Mouse (Mus musculus) heart, embryonic 15.5 days (tissue): Measurements from ENCODE around the gene Mettl3. TPM values are rescaled to one million over a fixed set of nuclear protein-coding genes. Genes with fewer than 3 reads are reported as not detected.

Source experiments
- ATAC-seq: fragments of 200-750 bp; cut with Nextera tagmentation; replicated peaks from 2 replicates; pipeline ENCODE4 v1.8.0; 2017; ENCODE audit warnings: low read depth, moderate TSS enrichment; ENCODE audit not compliant: insufficient number of reproducible peaks, insufficient read depth, low FRiP score
- H3K27ac ChIP-seq: fragments of 300-500 bp; sonication (generic); 2 replicates; pipeline ENCODE4 v1.5.1; 2015; ENCODE audit warnings: mild to moderate bottlenecking, inconsistent platforms
- H3K27me3 ChIP-seq: fragments of 300-500 bp; sonication (generic); 2 replicates; pipeline ENCODE4 v1.6.1; 2015; ENCODE audit warnings: inconsistent platforms
- H3K36me3 ChIP-seq: fragments of 300-500 bp; sonication (generic); 2 replicates; pipeline ENCODE4 v1.6.1; 2015; ENCODE audit warnings: mild to moderate bottlenecking, inconsistent platforms
- H3K4me1 ChIP-seq: fragments of 300-500 bp; sonication (generic); replicated peaks from 2 replicates; pipeline ENCODE4 v1.6.1; 2015; ENCODE audit warnings: inconsistent platforms
- H3K4me2 ChIP-seq: fragments of 300-500 bp; sonication (generic); 2 replicates; pipeline ENCODE4 v1.6.1; 2015; ENCODE audit warnings: inconsistent platforms, mild to moderate bottlenecking, moderate library complexity
- H3K4me3 ChIP-seq: fragments of 300-500 bp; sonication (generic); 2 replicates; pipeline ENCODE4 v1.5.1; 2015; ENCODE audit warnings: mild to moderate bottlenecking, inconsistent platforms
- H3K9ac ChIP-seq: fragments of 300-500 bp; sonication (generic); 2 replicates; pipeline ENCODE4 v1.6.1; 2015; ENCODE audit warnings: mild to moderate bottlenecking, inconsistent platforms
- H3K9me3 ChIP-seq: fragments of 300-500 bp; sonication (generic); replicated peaks from 2 replicates; pipeline ENCODE4 v1.6.1; 2016; ENCODE audit warnings: inconsistent platforms
- WGBS: fragments of 180-500 bp; shearing (Covaris S2); methylation state at CpG from one replicate; pipeline ENCODE4 v1.1.7; 2015; ENCODE audit warnings: mixed read lengths; 5-methylcytosine and 5-hydroxymethylcytosine counted together
- polyA plus RNA-seq: library from polyadenylated mRNA; unstranded; fragments of >200 nt; fragmentation: Nextera tagmentation; extraction: Ambion mirVana; gene quantifications from 2 replicates; pipeline ENCODE4 v1.2.1, GENCODE M21; 2015

The Mettl3 gene
- 23.5 and 29.7 TPM in 2 replicates for polyA plus RNA-seq

DNA sequence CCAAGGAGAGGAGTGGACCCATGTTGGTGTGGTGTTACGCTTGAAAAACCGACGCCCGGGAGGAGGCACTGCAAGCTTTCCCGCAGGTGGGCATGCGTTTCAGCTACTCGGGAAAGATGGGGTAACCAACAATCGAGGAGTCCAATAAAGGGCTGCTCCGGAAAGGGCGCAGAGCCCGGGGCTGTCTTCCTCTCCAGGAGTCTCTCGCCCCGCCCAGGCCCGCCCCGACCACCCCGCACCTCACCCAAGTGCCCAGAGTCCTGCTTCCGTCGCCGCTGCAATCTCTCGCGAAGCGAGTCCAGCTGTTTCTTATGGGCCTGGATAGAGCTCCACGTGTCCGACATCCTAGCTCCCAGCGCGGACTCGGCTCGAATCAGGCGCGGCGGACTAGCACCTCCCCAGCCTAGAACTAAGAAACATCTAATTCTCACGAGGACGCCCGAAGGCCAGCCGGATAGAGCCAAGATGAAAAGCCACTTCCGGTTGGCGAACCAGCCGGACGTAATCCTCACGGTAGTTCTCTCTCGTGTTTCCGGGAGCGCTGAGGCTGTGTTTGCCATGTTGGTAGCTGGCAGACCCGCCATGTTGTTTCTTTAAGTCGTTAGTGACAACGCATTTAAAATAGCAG, at the start of gene Mettl3:
Gene Mettl3, minus strand, starts transcription at position 485 of the 628 bp plus-strand sequence.
- WGBS: under 1% methylated on average over 46 of the region's 46 CpGs
- H3K27me3 ChIP-seq: no peaks in the 10 kb centered on the region
- H3K4me2 ChIP-seq: peak within 1 kb of the TSS; percentile 69
- peak within 1 kb of the TSS; percentile 90 for H3K27ac ChIP-seq
- peaks cover 4% of the 10 kb centered on the region for H3K4me1 ChIP-seq
- peak within 1 kb of the TSS; percentile 64 for H3K9ac ChIP-seq
- peaks cover 7% of the 10 kb centered on the region for H3K36me3 ChIP-seq
- ATAC-seq: peak; percentile 93
- H3K4me3 ChIP-seq: peak within 1 kb of the TSS; percentile 69
- H3K9me3 ChIP-seq: no peaks in the 10 kb centered on the region

DNA sequence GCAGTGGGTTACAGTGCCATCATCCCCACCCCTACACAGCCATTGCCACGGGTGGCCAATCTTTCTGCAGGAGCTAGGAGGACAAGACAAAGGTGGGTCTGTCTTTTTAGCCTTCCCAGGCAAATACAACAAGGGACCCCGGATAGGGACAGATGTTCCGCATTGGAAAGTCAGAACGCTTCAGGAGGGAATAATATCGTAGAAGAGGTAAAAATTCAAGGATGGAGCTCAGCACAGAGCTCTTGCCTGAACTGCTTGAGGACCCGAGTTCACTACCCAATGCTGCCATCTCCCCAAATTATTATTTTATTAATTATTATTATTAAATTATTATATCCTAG, 34.6 kb upstream of the Mettl3 start:
- H3K36me3 ChIP-seq: no peaks in the 10 kb centered on the region
- H3K4me3 ChIP-seq: no peak overlapping the region
- no peak overlapping the region for H3K9ac ChIP-seq
- H3K9me3 ChIP-seq: no peaks in the 10 kb centered on the region
- H3K4me2 ChIP-seq: no peak overlapping the region
- 69% methylated on average over 6 of the region's 6 CpGs for WGBS
- peaks cover 5% of the 10 kb centered on the region; the same call in 1 of the 2 replicates for H3K27me3 ChIP-seq
- ATAC-seq: no peak
- no peak overlapping the region for H3K27ac ChIP-seq
- peaks cover 2% of the 10 kb centered on the region for H3K4me1 ChIP-seq

DNA sequence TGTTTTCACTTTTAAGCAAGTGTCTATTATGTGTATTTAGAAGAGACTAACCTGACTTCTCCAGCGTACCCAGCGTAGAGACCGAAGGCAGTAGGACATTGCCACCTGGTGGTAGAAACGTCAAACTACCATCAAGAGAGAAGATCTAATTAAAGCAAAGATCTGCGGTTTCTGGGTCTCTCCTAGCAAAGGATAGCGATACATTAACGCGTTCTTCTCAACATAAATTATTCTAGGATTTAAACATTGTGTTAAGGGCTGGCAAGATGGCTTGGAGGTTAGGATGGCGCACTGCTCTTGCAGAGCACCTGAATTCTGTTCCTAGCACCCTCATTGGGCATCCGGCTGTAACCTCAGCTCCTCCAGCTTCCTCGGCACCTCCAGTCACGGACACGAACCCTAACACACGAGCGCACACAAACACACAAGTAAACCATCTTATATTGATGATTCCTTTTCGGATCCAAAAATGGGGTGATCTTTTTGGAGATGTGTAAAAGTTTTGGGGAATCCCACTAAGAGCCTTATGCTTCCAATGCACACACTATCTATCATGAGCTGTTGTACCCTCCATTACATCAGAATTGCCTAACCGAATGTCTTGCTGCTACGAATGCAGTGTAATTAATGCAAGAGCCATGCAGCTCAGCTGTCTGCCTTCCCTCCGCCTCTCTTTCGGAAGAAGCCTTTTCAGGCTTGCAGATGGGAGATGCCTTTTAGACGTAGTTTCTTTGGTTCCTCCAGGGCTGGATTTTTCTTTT, 34.0 kb upstream of the Mettl3 start:
- Histone ChIP-seq H3K27ac (no peak overlapping the region), H3K9ac (peak overlapping the region; percentile 40; the same call in 1 of the 2 replicates), H3K4me1 (peaks cover 2% of the 10 kb centered on the region), H3K4me2 (peak overlapping the region; percentile 34; the same call in 1 of the 2 replicates), H3K27me3 (peaks cover 5% of the 10 kb centered on the region; the same call in 1 of the 2 replicates), H3K4me3 (0 out of 2 replicates have a peak overlapping the region, but pooled peaks have one; percentile 11), H3K9me3 (no peaks in the 10 kb centered on the region), H3K36me3 (no peaks in the 10 kb centered on the region)
- WGBS: 25% methylated on average over 21 of the region's 21 CpGs
- ATAC-seq: no peak

DNA sequence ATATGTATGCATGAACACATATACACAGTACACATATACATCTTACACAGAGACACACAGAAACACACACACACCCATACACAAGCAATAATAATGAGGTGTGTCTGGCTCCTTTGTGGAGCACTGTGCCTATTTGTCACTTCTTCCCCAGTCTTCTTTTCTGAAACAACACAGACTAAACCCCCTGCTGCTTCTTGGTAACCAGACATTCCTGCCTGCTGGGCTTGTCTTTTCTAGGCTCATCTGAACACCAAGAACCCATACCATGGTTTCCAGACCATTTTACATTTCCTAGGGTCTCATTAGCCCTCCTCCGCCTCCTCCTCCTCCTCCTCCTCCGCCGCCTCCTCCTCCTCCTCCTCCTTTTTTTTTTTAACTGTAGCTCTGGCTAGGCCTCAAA, 27.2 kb upstream of the Mettl3 start:
- Histone ChIP-seq H3K9me3 (no peaks in the 10 kb centered on the region), H3K36me3 (no peaks in the 10 kb centered on the region), H3K4me1 (peaks cover 11% of the 10 kb centered on the region), H3K27me3 (peaks cover 32% of the 10 kb centered on the region), H3K9ac (no peak overlapping the region), H3K4me2 (no peak overlapping the region), H3K27ac (no peak overlapping the region), H3K4me3 (no peak overlapping the region)
- 100% methylated on average over 1 of the region's 3 CpGs for WGBS
- ATAC-seq: no peak

DNA sequence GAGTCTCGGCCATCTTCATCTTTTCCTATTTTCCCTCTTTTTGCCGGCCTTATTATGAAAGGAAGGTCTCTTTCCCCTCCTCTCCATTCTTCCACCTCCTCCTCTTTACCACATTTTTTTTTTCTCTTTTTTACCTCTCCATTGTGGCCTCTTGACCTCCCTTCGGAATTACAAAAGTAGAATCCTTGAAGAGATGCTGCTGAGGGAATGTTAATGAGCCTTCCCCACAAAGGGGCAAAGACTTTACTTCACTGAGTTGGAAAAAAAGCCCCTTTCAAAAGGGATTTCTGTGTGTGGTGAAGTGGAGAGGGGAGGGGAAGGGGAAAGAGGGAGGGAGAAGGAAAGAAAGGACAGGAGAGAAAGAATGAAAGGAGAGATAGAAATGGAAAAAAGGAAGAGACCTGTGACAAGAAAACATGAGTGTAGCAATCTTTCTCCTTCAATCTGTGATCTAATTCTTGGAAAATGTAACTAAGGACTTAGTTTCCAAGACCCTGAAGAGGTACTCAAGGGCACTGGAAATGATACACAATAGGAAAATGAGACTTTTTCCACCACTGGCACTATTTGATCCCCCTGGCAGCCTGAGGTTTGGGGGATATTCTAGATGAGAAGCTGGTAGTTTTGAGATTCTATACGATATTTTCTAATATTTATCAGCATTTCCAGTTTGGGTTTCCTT, 26.3 kb upstream of the Mettl3 start:
- H3K4me2 ChIP-seq: no peak overlapping the region
- peaks cover 42% of the 10 kb centered on the region for H3K27me3 ChIP-seq
- no peak overlapping the region for H3K27ac ChIP-seq
- WGBS: 25% methylated on average over 4 of the region's 4 CpGs
- H3K9ac ChIP-seq: no peak overlapping the region
- H3K4me1 ChIP-seq: peaks cover 12% of the 10 kb centered on the region
- H3K4me3 ChIP-seq: no peak overlapping the region
- ATAC-seq: no peak
- H3K36me3 ChIP-seq: no peaks in the 10 kb centered on the region
- H3K9me3 ChIP-seq: no peaks in the 10 kb centered on the region

DNA sequence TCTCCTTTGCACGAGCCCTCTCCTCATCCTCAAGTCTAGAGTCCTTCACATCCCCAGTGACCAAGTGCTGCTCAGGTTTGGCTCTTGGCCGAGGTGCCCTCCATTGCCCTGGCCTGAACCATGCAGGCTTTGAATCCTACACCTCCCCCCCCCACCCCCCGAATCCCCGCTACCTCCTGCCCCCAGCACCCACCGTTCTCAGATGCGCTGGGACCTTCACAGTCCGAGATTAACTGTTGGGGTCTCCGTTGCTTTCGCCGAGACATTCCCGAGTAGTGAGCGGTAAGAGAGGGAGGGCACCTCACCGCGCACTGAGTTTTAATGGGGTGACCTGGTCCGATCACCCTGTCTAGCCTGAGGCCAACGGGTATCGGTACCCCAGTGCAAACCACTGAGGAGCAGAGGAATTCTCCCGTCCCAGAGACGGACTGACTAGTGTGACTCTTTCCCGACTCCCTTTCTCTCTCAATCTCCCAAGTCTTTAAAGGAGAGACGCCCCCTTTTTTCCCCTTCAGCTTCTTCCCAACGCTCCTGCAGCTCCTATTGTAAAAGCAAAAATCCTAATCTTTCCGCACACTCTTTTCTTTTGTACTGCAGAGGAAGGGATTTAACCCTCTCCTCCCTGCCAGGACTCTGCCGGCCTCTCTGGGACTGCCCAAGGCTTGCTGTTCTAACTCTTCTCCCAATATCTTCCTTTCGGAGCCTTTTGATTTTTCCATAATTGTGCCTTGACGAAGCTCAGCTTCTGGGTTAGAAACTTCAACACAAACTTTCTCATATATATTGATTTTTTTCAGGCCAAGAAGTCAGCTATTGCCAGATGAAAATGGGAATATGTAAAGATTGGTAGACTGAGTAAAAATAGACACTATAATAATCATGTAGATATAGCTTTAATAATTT, 23.2 kb upstream of the Mettl3 start, which contains the start of gene Sall2:
Gene Sall2, minus strand, starts transcription at position 853 of the 903 bp plus-strand sequence.
- Histone ChIP-seq H3K27ac (no peak within 1 kb of the TSS), H3K9me3 (no peaks in the 10 kb centered on the region), H3K4me2 (peak within 1 kb of the TSS; percentile 72), H3K9ac (peak within 1 kb of the TSS; percentile 7; the same call in 1 of the 2 replicates), H3K4me1 (peaks cover 12% of the 10 kb centered on the region), H3K4me3 (peak within 1 kb of the TSS; percentile 46), H3K27me3 (peaks cover 55% of the 10 kb centered on the region), H3K36me3 (no peaks in the 10 kb centered on the region)
- 2% methylated on average over 26 of the region's 26 CpGs for WGBS
- ATAC-seq: no peak

DNA sequence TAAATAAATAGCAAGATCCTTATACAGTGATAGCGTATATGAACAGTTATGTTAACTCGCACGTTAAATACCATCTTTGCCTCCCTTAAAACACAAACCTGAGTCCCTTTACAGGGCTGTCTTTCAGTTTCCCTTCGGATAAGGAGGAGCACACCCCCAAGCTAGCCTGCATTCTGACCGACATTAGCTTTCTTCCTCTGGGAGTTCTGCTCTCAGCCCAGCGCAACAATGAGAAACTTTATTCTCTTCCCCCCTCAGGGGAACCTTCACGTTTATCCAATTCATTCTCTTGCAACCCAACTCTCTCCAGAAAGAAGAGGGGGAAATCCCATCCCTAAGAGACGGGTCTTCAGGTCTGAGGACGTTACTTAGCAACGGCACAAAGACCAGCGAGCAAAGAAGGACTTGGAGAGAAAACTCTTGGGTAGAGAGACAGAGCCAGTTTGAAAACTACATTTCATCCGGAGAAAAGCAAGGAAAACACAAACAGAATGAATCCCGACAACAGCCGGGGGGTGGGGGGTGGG, 22.5 kb upstream of the Mettl3 start:
- H3K27ac ChIP-seq: no peak overlapping the region
- peak overlapping the region; percentile 7; the same call in 1 of the 2 replicates for H3K9ac ChIP-seq
- H3K4me1 ChIP-seq: peaks cover 12% of the 10 kb centered on the region
- ATAC-seq: no peak
- H3K27me3 ChIP-seq: peaks cover 55% of the 10 kb centered on the region
- H3K9me3 ChIP-seq: no peaks in the 10 kb centered on the region
- 5% methylated on average over 14 of the region's 14 CpGs for WGBS
- no peaks in the 10 kb centered on the region for H3K36me3 ChIP-seq
- peak overlapping the region; percentile 72 for H3K4me2 ChIP-seq
- peak overlapping the region; percentile 46 for H3K4me3 ChIP-seq

DNA sequence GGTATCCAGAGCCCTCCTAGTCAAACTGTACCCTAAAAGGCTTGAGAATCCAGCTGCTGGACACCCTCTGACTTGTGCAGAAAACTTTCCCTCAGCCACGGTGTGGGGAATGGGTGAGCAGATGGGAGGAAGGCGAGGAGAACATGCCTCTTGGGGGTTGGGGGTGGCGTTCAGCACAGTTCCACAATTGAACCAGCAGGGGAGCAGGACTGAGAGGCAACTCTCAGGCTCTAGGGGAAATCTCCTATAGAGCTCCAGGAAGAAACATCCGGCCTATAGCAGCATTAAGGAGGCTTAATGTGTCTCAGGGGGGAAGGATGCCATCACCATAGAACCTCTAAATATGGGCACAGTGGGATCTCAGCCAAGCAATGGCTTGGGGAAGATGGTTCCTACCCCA, 21.0 kb upstream of the Mettl3 start:
- WGBS: 19% methylated on average over 4 of the region's 4 CpGs
- no peak overlapping the region for H3K27ac ChIP-seq

DNA sequence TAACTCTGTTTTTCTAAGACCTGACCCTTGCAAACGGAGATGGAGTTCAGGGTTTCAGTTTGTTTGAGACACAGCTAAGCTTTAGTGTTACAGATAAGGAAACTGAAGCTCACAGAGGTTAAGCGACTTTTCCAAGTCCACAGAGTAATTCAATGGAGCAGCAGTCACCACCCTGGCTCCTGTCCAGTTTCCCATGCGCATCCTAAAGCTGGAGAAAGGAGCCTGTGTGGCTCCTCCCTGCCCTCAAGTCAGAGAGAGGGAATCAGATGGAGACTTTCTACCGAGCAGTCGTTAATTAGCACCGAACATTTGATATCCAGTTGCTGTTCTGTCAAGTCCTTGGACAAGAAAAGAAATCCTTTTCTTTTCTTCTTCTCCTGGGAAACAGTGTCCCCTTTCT, 14.4 kb upstream of the Mettl3 start:
- 35% methylated on average over 6 of the region's 6 CpGs for WGBS

More for the DNA sequence above, 21.0 kb upstream of the Mettl3 start:
- peaks cover 12% of the 10 kb centered on the region for H3K4me1 ChIP-seq
- no peak overlapping the region for H3K4me3 ChIP-seq
- no peaks in the 10 kb centered on the region for H3K9me3 ChIP-seq
- H3K36me3 ChIP-seq: no peaks in the 10 kb centered on the region
- ATAC-seq: no peak
- no peak overlapping the region for H3K9ac ChIP-seq
- H3K27me3 ChIP-seq: peaks cover 47% of the 10 kb centered on the region
- H3K4me2 ChIP-seq: no peak overlapping the region

DNA sequence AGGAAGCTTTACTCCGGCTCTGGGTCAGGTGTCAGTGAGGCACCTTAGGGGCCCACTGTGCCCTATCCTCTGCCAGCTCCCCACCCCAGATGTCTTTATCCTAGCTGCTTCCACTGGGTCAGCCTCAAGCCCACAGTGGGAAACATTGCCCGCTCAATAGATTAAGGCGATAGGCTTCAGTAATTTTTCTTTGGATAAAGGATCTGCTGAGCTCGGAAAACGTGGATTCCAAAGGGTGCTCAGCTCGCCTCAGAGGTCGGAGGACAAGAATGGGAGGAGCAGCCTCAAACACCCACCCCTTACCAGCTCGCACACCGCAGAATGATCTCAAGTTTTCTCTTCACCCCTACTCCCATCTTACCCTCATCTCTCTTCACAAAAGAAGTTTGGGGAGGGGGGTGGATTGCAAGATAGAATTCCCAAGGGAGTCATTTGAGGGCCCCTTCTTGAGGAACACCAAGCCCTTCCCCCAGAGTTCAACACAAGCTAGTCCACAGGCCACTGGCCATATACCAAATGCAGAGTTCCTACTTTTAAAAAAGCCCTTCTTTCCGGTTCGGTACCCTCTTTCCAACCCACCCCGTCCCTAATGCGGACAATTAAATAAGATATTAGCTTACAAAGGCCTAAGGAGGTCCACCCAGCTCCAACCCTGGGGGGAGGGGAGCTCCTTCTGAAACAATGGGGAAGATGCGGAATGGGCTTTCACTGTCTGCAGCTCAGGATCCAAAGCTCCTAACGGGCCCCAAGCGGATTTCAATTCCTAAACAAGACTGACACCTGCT, 11.7 kb upstream of the Mettl3 start:
- peaks cover 26% of the 10 kb centered on the region for H3K36me3 ChIP-seq
- peak overlapping the region; percentile 84 for H3K9ac ChIP-seq
- peak overlapping the region; percentile 78 for H3K4me2 ChIP-seq
- WGBS: 13% methylated on average over 16 of the region's 16 CpGs
- peaks cover 24% of the 10 kb centered on the region for H3K4me1 ChIP-seq
- no peak; the same call in 1 of the 2 replicates for ATAC-seq
- peak overlapping the region; percentile 86 for H3K27ac ChIP-seq
- H3K27me3 ChIP-seq: no peaks in the 10 kb centered on the region
- H3K4me3 ChIP-seq: peak overlapping the region; percentile 93
- H3K9me3 ChIP-seq: no peaks in the 10 kb centered on the region

More for the DNA sequence above, 14.4 kb upstream of the Mettl3 start:
- peaks cover 3% of the 10 kb centered on the region; the same call in 1 of the 2 replicates for H3K27me3 ChIP-seq
- 0 out of 2 replicates have a peak, but pooled peaks cover under 1% of the 10 kb centered on the region for H3K36me3 ChIP-seq
- H3K4me1 ChIP-seq: peaks cover 14% of the 10 kb centered on the region
- H3K9ac ChIP-seq: no peak overlapping the region
- H3K4me2 ChIP-seq: no peak overlapping the region
- no peak for ATAC-seq
- no peak overlapping the region for H3K4me3 ChIP-seq
- H3K9me3 ChIP-seq: no peaks in the 10 kb centered on the region
- H3K27ac ChIP-seq: no peak overlapping the region
